Mouse (Mus musculus) erythroblast, adult 5-6 weeks (primary cell): ENCODE results near the gene 6820408C15Rik. TPM values are rescaled to one million over a fixed set of nuclear protein-coding genes. Genes with fewer than 3 reads are reported as not detected.

Experiments
- ATAC-seq: replicated peaks from 2 replicates; pipeline ENCODE4 v1.8.0; 2016; ENCODE audit warnings: moderate number of reproducible peaks, mild to moderate bottlenecking, moderate TSS enrichment, inconsistent platforms; ENCODE audit not compliant: poor library complexity, low FRiP score, severe bottlenecking
- total RNA-seq, 2 experiments: library from RNA; stranded (forward) in 1 of 2; stranded (reverse) in 1 of 2; fragments of 150-400 nt in 1 of 2; fragments of 200-764, 138-1000 nt in 1 of 2; gene quantifications; 2 replicates each; pipeline versions ENCODE4 v1.2.3 to v1.2.4; 2015 to 2017; ENCODE audit warnings: low replicate concordance in 2 of 2

6820408C15Rik gene
- total RNA-seq, 2 experiments from 2014 or later = not detected

DNA sequence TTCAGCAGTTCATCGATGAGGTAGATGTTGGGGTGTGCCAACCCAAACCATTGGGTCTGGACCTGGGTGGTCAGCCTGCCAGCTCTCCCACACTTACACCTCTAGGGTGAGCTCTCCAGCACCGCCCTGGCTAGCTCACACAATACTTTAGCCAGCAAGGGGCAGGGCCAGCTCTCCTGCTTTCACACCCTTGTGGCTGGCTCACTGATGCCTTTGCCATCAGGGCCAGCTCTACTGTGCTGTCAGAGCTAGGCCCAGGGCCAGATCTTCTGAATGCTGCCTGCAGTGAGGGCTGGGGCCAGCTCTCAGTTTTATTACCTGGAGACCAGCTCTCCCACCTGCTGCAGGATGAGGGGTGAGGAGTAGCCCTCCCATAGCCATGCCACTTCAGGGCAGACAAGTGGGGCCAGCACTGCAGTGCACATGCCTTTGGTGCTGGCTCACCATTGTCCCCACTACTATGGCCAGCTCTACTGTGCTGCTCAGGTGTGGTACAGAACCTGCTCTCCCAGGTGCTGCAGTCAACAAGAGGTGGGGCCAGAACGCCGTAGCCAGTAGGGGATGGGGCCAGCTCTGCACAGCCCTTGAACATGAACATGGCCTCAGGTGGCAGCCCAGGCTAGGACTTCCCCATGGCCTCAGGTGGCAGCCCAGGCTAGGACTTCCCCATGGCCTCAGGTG lies 36.9 kb downstream of the 6820408C15Rik start:
- ATAC-seq = 0 out of 2 replicates have a peak, but pooled peaks have one; percentile 42

GRCm38 (mm10) chr2:152459241-152459640 lies 43.9 kb downstream of the 6820408C15Rik start:
- ATAC-seq = no peak

DNA sequence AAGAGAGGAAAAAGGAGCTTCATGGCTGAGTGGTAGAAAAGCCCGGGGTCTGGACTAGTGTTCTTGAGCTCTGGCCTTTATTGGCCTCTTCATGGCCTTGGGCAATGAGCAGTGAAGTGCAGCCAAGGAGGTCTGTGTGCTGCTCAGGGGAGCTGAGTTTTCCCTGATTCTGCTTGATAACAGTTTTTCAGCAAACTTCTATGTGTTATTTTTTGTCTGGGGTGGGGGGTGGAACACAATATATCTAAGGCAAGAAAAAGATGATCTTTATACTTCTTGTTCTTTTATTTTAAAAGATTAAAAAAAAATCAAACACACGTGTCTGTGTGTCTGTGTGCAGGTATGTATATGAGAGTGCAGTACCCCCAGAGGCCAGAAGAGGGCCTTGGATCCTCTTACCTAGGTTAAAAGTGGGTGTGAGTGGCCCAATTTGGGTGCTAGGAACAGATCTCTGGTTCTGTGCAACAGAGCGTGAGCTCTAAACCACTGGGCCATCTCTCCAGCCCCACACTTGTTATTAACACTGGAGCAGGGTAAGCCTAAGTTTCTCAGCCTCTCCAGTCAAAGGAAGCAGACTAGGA lies 49.3 kb downstream of the 6820408C15Rik start, which contains the start of gene Defb23:
Gene Defb23, minus strand, starts transcription at position 51 of the 581 bp plus-strand sequence.
- no peak; the same call in 1 of the 2 replicates for ATAC-seq

DNA sequence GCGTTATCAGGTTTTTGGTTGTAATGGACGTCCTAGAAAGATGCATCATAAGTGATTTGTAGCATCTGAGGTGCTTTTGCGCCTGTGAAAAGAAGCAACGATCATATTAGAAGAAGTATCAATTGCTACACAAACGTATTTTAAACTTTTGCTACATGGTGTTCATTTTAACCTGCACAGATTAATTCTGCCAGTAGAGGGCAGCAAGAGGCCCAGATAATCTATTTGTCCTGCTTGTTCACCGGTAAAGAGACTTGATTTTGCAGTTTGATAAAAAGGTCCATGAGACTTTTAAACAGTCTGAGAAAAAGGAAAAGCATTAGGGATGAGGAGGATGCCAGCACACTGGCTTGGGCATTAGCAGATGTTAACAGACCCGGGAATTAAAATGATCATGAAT lies 55.6 kb downstream of the 6820408C15Rik start:
- no peak for ATAC-seq

GRCm38 (mm10) chr2:152472434-152472833 lies 57.0 kb downstream of the 6820408C15Rik start:
- no peak for ATAC-seq

GRCm38 (mm10) chr2:152476763-152477162 lies 61.4 kb downstream of the 6820408C15Rik start, which contains the start of gene Defb20:
Defb20 (plus strand) TSS chr2:152477063.
- no peak for ATAC-seq

DNA sequence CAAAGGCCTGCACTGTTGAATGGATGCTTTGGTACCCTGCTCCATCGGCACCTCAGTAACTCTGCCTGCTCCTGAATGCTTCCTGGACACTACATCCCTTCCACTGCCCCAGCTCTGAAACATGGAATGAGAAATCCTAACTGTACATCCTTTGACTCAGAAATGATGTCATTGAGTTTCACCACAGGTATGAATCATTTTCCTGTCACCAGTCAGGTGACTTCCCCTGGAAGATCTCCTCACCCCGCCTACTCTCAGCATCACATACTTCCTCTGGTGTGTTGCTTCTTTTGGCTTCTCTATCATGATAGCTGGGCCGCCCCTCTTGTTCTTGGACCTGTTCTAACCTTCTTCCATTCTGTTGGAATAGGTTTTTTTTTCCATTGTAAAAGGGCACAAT lies 65.5 kb downstream of the 6820408C15Rik start:
- ATAC-seq = no peak

DNA sequence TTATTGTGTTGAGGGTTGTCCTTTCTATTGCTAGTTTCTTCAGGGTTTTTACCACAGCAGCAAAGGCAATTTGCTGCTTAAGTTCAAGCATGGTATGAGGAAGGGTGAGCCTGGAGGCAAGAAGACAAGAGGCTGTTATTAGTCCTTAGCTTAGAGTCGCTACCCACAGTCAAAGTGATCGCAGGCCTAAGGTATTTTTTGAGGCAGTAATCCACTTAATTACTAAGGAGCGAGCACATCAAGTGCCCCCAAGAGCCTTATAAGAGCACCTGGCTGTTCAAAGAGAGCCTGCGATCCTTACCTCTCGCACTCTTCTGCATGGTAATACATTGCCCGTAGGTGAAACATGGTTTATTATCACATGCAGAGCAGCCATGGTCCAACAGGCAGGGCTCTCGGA lies 66.3 kb downstream of the 6820408C15Rik start:
- no peak for ATAC-seq

DNA sequence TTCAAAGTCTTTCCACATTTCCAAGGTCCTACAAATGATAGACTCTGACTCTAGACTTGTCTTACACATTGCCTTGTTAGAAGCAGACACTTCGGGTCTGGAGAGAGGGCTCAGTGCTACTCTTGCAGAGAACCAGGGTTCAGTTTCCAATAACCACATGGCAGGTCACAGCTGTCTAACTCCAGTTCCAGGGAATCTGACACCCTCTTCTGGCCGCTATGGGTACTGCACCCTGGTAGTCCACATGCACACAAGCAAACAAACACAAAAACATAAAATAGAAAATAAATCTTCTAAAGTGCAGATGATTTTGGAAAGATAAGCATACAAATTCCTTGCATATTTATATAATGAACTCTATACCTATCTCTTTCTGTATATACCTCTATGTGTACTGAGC lies 71.6 kb downstream of the 6820408C15Rik start:
- 0 out of 2 replicates have a peak, but pooled peaks have one; percentile 36 for ATAC-seq

DNA sequence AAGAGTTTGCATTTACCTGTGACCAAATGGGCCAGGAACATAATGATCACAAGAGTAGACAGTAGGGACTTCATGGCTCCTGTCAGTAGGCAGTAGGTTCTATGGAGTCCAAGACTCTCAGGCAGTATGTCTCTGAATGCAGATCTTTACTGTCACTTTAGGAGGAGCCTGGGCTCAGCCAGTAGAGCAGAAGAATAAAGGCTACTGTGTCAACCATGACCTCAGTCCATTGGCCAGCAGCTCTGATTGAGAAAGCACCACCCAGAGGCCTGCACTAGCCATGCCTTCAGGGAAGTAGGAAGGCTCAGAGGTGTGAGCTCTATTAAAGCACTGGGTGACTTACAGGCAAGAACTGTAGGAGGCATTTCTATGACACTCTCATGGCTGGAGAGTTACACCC lies 74.7 kb downstream of the 6820408C15Rik start, which contains the start of gene Defb22:
Gene Defb22, minus strand, starts transcription at position 101 of the 400 bp plus-strand sequence.
- no peak for ATAC-seq

GRCm38 (mm10) chr2:152493151-152493550 lies 77.8 kb downstream of the 6820408C15Rik start:
- ATAC-seq = no peak

Other genes with a start within 250 kb of the 6820408C15Rik start
- gene Csnk2a1, start 188.7 kb upstream of the 6820408C15Rik start, total RNA-seq (2015; ENCODE audit: low replicate concordance) = 25.3 and 32.5 TPM in 2 replicates
- gene Csnk2a1, start 188.7 kb upstream of the 6820408C15Rik start, total RNA-seq (2017; ENCODE audit: low replicate concordance) = 31.9 and 41.4 TPM in 2 replicates
- gene Tbc1d20, start 121.8 kb upstream of the 6820408C15Rik start, total RNA-seq (2015; ENCODE audit: low replicate concordance) = 9.6 and 17.9 TPM in 2 replicates
- gene Tbc1d20, start 121.8 kb upstream of the 6820408C15Rik start, total RNA-seq (2017; ENCODE audit: low replicate concordance) = 5.6 and 9.9 TPM in 2 replicates
- 28.2 TPM in 2 replicates for gene Rbck1, start 82.9 kb upstream of the 6820408C15Rik start, total RNA-seq (2015; ENCODE audit: low replicate concordance)
- 16.6 and 25.1 TPM in 2 replicates for gene Rbck1, start 82.9 kb upstream of the 6820408C15Rik start, total RNA-seq (2017; ENCODE audit: low replicate concordance)
- 1.0 TPM in 1 of 2 replicates, not detected in the other for gene Trib3, start 71.6 kb upstream of the 6820408C15Rik start, total RNA-seq (2015; ENCODE audit: low replicate concordance)
- gene Trib3, start 71.6 kb upstream of the 6820408C15Rik start, total RNA-seq (2017; ENCODE audit: low replicate concordance) = 0.26 and 0.98 TPM in 2 replicates
- not detected in 2 replicates for gene Nrsn2, start 38.9 kb upstream of the 6820408C15Rik start, total RNA-seq (2015; ENCODE audit: low replicate concordance)
- not detected in 2 replicates for gene Nrsn2, start 38.9 kb upstream of the 6820408C15Rik start, total RNA-seq (2017; ENCODE audit: low replicate concordance)
- gene Sox12, start 17.5 kb upstream of the 6820408C15Rik start, total RNA-seq (2015; ENCODE audit: low replicate concordance) = 2.3 and 2.5 TPM in 2 replicates
- gene Sox12, start 17.5 kb upstream of the 6820408C15Rik start, total RNA-seq (2017; ENCODE audit: low replicate concordance) = 0.42 and 1.2 TPM in 2 replicates
- 0.58 and 2.3 TPM in 2 replicates for gene Zcchc3, start 560 bp upstream of the 6820408C15Rik start, total RNA-seq (2015; ENCODE audit: low replicate concordance)
- 0.84 and 1.2 TPM in 2 replicates for gene Zcchc3, start 560 bp upstream of the 6820408C15Rik start, total RNA-seq (2017; ENCODE audit: low replicate concordance)
- gene Defb23, start 49.0 kb downstream of the 6820408C15Rik start, total RNA-seq (2015; ENCODE audit: low replicate concordance) = not detected in 2 replicates
- gene Defb23, start 49.0 kb downstream of the 6820408C15Rik start, total RNA-seq (2017; ENCODE audit: low replicate concordance) = not detected in 2 replicates
- gene Defb20, start 61.5 kb downstream of the 6820408C15Rik start, total RNA-seq (2015; ENCODE audit: low replicate concordance) = not detected in 2 replicates
- gene Defb20, start 61.5 kb downstream of the 6820408C15Rik start, total RNA-seq (2017; ENCODE audit: low replicate concordance) = not detected in 2 replicates
- not detected in 2 replicates for gene Defb22, start 74.6 kb downstream of the 6820408C15Rik start, total RNA-seq (2015; ENCODE audit: low replicate concordance)
- not detected in 2 replicates for gene Defb22, start 74.6 kb downstream of the 6820408C15Rik start, total RNA-seq (2017; ENCODE audit: low replicate concordance)
- gene Defb26, start 96.1 kb downstream of the 6820408C15Rik start, total RNA-seq (2015; ENCODE audit: low replicate concordance) = not detected in 2 replicates
- gene Defb26, start 96.1 kb downstream of the 6820408C15Rik start, total RNA-seq (2017; ENCODE audit: low replicate concordance) = not detected in 2 replicates
- not detected in 2 replicates for gene Defb28, start 102.7 kb downstream of the 6820408C15Rik start, total RNA-seq (2015; ENCODE audit: low replicate concordance)
- not detected in 2 replicates for gene Defb28, start 102.7 kb downstream of the 6820408C15Rik start, total RNA-seq (2017; ENCODE audit: low replicate concordance)
- not detected in 2 replicates for gene Defb29, start 124.5 kb downstream of the 6820408C15Rik start, total RNA-seq (2015; ENCODE audit: low replicate concordance)
- gene Defb29, start 124.5 kb downstream of the 6820408C15Rik start, total RNA-seq (2017; ENCODE audit: low replicate concordance) = not detected in 2 replicates
- not detected in 2 replicates for gene Gm17416, start 153.8 kb downstream of the 6820408C15Rik start, total RNA-seq (2015; ENCODE audit: low replicate concordance)
- gene Gm17416, start 153.8 kb downstream of the 6820408C15Rik start, total RNA-seq (2017; ENCODE audit: low replicate concordance) = not detected in 2 replicates
- not detected in 2 replicates for gene Defb21, start 157.2 kb downstream of the 6820408C15Rik start, total RNA-seq (2015; ENCODE audit: low replicate concordance)
- gene Defb21, start 157.2 kb downstream of the 6820408C15Rik start, total RNA-seq (2017; ENCODE audit: low replicate concordance) = not detected in 2 replicates
- not detected in 2 replicates for gene Defb19, start 164.7 kb downstream of the 6820408C15Rik start, total RNA-seq (2015; ENCODE audit: low replicate concordance)
- gene Defb19, start 164.7 kb downstream of the 6820408C15Rik start, total RNA-seq (2017; ENCODE audit: low replicate concordance) = not detected in 2 replicates
- gene Defb45, start 183.8 kb downstream of the 6820408C15Rik start, total RNA-seq (2015; ENCODE audit: low replicate concordance) = not detected in 2 replicates
- gene Defb45, start 183.8 kb downstream of the 6820408C15Rik start, total RNA-seq (2017; ENCODE audit: low replicate concordance) = not detected in 2 replicates
- gene Defb36, start 188.7 kb downstream of the 6820408C15Rik start, total RNA-seq (2015; ENCODE audit: low replicate concordance) = not detected in 2 replicates
- not detected in 2 replicates for gene Defb36, start 188.7 kb downstream of the 6820408C15Rik start, total RNA-seq (2017; ENCODE audit: low replicate concordance)
- not detected in 2 replicates for gene Defb25, start 207.5 kb downstream of the 6820408C15Rik start, total RNA-seq (2015; ENCODE audit: low replicate concordance)
- gene Defb25, start 207.5 kb downstream of the 6820408C15Rik start, total RNA-seq (2017; ENCODE audit: low replicate concordance) = not detected in 2 replicates
- gene Rem1, start 211.4 kb downstream of the 6820408C15Rik start, total RNA-seq (2015; ENCODE audit: low replicate concordance) = 0.77 TPM in 1 of 2 replicates, not detected in the other
- gene Rem1, start 211.4 kb downstream of the 6820408C15Rik start, total RNA-seq (2017; ENCODE audit: low replicate concordance) = 0.60 TPM in 1 of 2 replicates, not detected in the other